Mouse (Mus musculus): ENCODE results near the gene Aloxe3.

GRCm38 (mm10) chr11:69134622-69134968 is 8.9 kb downstream of the Aloxe3 start:
- TF ChIP-seq TAL1 (IDR thresholded peaks at IDR 0.05; ENCODE audit: low read length) (no peak), GATA1 (IDR thresholded peaks at IDR 0.05; ENCODE audit: low read length) (no peak)

All from erythroblast, embryonic 14.5 days (primary cell).